8 mouse cellular contexts compared by ENCODE assay signal in genomic region chr3:88607065-88607757, GRCm38 (mm10). TPM values are rescaled to one million over a fixed set of nuclear protein-coding genes. Genes with fewer than 3 reads are reported as not detected.
DNase-seq lines count a peak whose midpoint lies in the region; ATAC-seq lines count a peak whose summit lies in the region.

No protein-coding gene starts in this region.

- peak overlapping the region; percentile 46 for H3K9ac ChIP-seq in hindbrain, embryonic 12.5 days

- peak overlapping the region; percentile 23; the same call in 1 of the 2 replicates for H3K27ac ChIP-seq in hindbrain, embryonic 12.5 days

- WGBS in hindbrain, embryonic 12.5 days = under 1% methylated on average over 19 of the region's 20 CpGs

- peak overlapping the region; percentile 55 for H3K4me2 ChIP-seq in hindbrain, embryonic 12.5 days (replicated peaks)

- 0 out of 2 replicates have a peak, but pooled peaks cover 3% of the 10 kb centered on the region for H3K27me3 ChIP-seq in hindbrain, embryonic 12.5 days

- no peaks in the 10 kb centered on the region for H3K36me3 ChIP-seq in hindbrain, embryonic 12.5 days

- ATAC-seq in hindbrain, embryonic 12.5 days (ENCODE audit: low FRiP score) = peak; percentile 88

- peaks cover 12% of the 10 kb centered on the region for H3K4me1 ChIP-seq in hindbrain, embryonic 12.5 days

- H3K4me3 ChIP-seq in hindbrain, embryonic 12.5 days = peak overlapping the region; percentile 27

- H3K9me3 ChIP-seq in hindbrain, embryonic 12.5 days (replicated peaks) = no peaks in the 10 kb centered on the region

- peak; percentile 88 for DNase-seq in Muller cell, postnatal 12 days (ENCODE audit: inconsistent ontology term)
- peak; percentile 95 for DNase-seq in cerebellum, adult 9-10 months
- peak; percentile 73 to 84 for DNase-seq in frontal cortex, postnatal 10 days (ENCODE audit: low spot score in 2 of 2)
- peak; percentile 91 to 92 for DNase-seq in layer of hippocampus, postnatal 14 days (ENCODE audit: low spot score in 2 of 2)
- DNase-seq in lung, postnatal 14 days = peak; percentile 91
- peak; percentile 85 for DNase-seq in ovary, postnatal 36 days (ENCODE audit: low spot score)
- DNase-seq in thymus, postnatal 25 days = peak; percentile 92

RNA-seq across cellular contexts. Expression of gene Arhgef2, which starts 1.4 kb away (rescaled TPM):
- 171 and 179 TPM in 2 replicates for polyA plus RNA-seq in hindbrain, embryonic 12.5 days (2016; fragmentation: Nextera tagmentation; extraction: Ambion mirVana)
- total RNA-seq in layer of hippocampus, postnatal 14 days (2021) = 100 to 1,000 TPM; 258 to 259 TPM

RNA-seq across cellular contexts. Expression of gene Ssr2, which starts 31.5 kb away (rescaled TPM):
- polyA plus RNA-seq in hindbrain, embryonic 12.5 days (2016; fragmentation: Nextera tagmentation; extraction: Ambion mirVana) = 152 and 155 TPM in 2 replicates
- total RNA-seq in layer of hippocampus, postnatal 14 days (2021) = 100 to 1,000 TPM; 110 to 120 TPM

RNA-seq across cellular contexts. Expression of gene Rxfp4, which starts 45.7 kb away (rescaled TPM):
- not detected in 2 replicates for polyA plus RNA-seq in hindbrain, embryonic 12.5 days (2016; fragmentation: Nextera tagmentation; extraction: Ambion mirVana)
- total RNA-seq in layer of hippocampus, postnatal 14 days (2021) = not detected

RNA-seq across cellular contexts. Expression of gene Ubqln4, which starts 53.7 kb away (rescaled TPM):
- 59.4 and 60.7 TPM in 2 replicates for polyA plus RNA-seq in hindbrain, embryonic 12.5 days (2016; fragmentation: Nextera tagmentation; extraction: Ambion mirVana)
- total RNA-seq in layer of hippocampus, postnatal 14 days (2021) = 10 to 100 TPM; 77.3 to 81.8 TPM

RNA-seq across cellular contexts. Expression of gene Lamtor2, which starts 54.3 kb away (rescaled TPM):
- polyA plus RNA-seq in hindbrain, embryonic 12.5 days (2016; fragmentation: Nextera tagmentation; extraction: Ambion mirVana) = 124 and 140 TPM in 2 replicates
- 100 to 1,000 TPM in 1 of 2 experiments, 10 to 100 TPM in 1; 96.1 to 113 TPM for total RNA-seq in layer of hippocampus, postnatal 14 days (2021)

Comparison
In these comparisons a context has a peak if more than half of its experiments do, and no peak if none do; other contexts are left out.
1. Peak in every context shown above with its lines: DNase-seq, ATAC-seq, H3K4me3 ChIP-seq and H3K27ac ChIP-seq.